Mouse (Mus musculus) embryonic fibroblast, embryonic 13.5 days (primary cell): ENCODE measurements around the gene Tram2.

Experiments used
- CTCF ChIP-seq: IDR thresholded peaks from 2 replicates; pipeline ENCODE4 v1.5.1; 2011; ENCODE audit warnings: mild to moderate bottlenecking, control low read depth, low read length, moderate library complexity, borderline replicate concordance; ENCODE audit not compliant: insufficient read depth
- POLR2A ChIP-seq: IDR thresholded peaks from 2 replicates; pipeline ENCODE4 v1.6.1; 2011; ENCODE audit warnings: low read depth, mild to moderate bottlenecking, control low read depth, low read length, moderate library complexity

- TF ChIP-seq CTCF (no peak), POLR2A (no peak)
Observed at GRCm38 (mm10) chr1:20984103-20984502, 94.9 kb downstream of the Tram2 start.
